Mouse (Mus musculus) hindbrain, embryonic 15.5 days (tissue): ENCODE results near the gene 1700019D03Rik. TPM values are rescaled to one million over a fixed set of nuclear protein-coding genes. Genes with fewer than 3 reads are reported as not detected.

Experiments
- ATAC-seq: fragments of 200-750 bp; cut with Nextera tagmentation; 2 replicates; pipeline ENCODE4 v1.8.0; 2017; ENCODE audit warnings: low read depth, moderate number of reproducible peaks, moderate TSS enrichment; ENCODE audit not compliant: low FRiP score
- H3K27ac ChIP-seq: fragments of 300-500 bp; sonication (generic); replicated peaks from 2 replicates; pipeline ENCODE4 v1.5.1; 2015; ENCODE audit warnings: mild to moderate bottlenecking, inconsistent platforms
- H3K27me3 ChIP-seq: fragments of 300-500 bp; sonication (generic); 2 replicates; pipeline ENCODE4 v1.6.1; 2015; ENCODE audit warnings: control low read depth, inconsistent platforms
- H3K36me3 ChIP-seq: fragments of 300-500 bp; sonication (generic); 2 replicates; pipeline ENCODE4 v1.6.1; 2015; ENCODE audit warnings: control low read depth, inconsistent platforms
- H3K4me1 ChIP-seq: fragments of 300-500 bp; sonication (generic); replicated peaks from 2 replicates; pipeline ENCODE4 v1.6.1; 2015; ENCODE audit warnings: control low read depth, inconsistent platforms
- H3K4me2 ChIP-seq: fragments of 300-500 bp; sonication (generic); 2 replicates; pipeline ENCODE4 v1.6.1; 2015; ENCODE audit warnings: moderate library complexity, mild to moderate bottlenecking, inconsistent platforms
- H3K4me3 ChIP-seq: fragments of 300-500 bp; sonication (generic); 2 replicates; pipeline ENCODE4 v1.5.1; 2015; ENCODE audit warnings: mild to moderate bottlenecking, inconsistent platforms
- H3K9ac ChIP-seq: fragments of 300-500 bp; sonication (generic); 2 replicates; pipeline ENCODE4 v1.6.1; 2015; ENCODE audit warnings: inconsistent platforms
- H3K9me3 ChIP-seq: fragments of 300-500 bp; sonication (generic); 2 replicates; pipeline ENCODE4 v1.6.1; 2016; ENCODE audit warnings: control low read depth, inconsistent platforms
- WGBS: fragments of 180-500 bp; shearing (Covaris S2); methylation state at CpG from one replicate; pipeline ENCODE4 v1.1.7; 2015; 5-methylcytosine and 5-hydroxymethylcytosine counted together
- polyA plus RNA-seq: library from polyadenylated mRNA; unstranded; fragments of >200 nt; fragmentation: Nextera tagmentation; extraction: Ambion mirVana; gene quantifications from 2 replicates; pipeline ENCODE4 v1.2.1, GENCODE M21; 2015

Gene 1700019D03Rik
- polyA plus RNA-seq, 1 experiment from 2014 or later = 4.2 TPM

- Histone ChIP-seq H3K9ac (no peak overlapping the region), H3K4me2 (no peak overlapping the region), H3K9me3 (no peaks in the 10 kb centered on the region), H3K27me3 (no peaks in the 10 kb centered on the region), H3K4me1 (no peaks in the 10 kb centered on the region), H3K36me3 (no peaks in the 10 kb centered on the region), H3K27ac (no peak overlapping the region), H3K4me3 (no peak overlapping the region)
- ATAC-seq = no peak
- WGBS = 60% methylated on average over 5 of the region's 5 CpGs
These were observed 4.4 kb downstream of the 1700019D03Rik start for GRCm38 (mm10) chr1:53015606-53016005.

GRCm38 (mm10) chr1:53014716-53015115 lies 5.3 kb downstream of the 1700019D03Rik start:
- WGBS = 89% methylated on average over 6 of the region's 6 CpGs
- Histone ChIP-seq H3K9me3 (no peaks in the 10 kb centered on the region), H3K27me3 (no peaks in the 10 kb centered on the region), H3K4me3 (no peak overlapping the region), H3K9ac (no peak overlapping the region), H3K27ac (no peak overlapping the region), H3K36me3 (no peaks in the 10 kb centered on the region), H3K4me2 (no peak overlapping the region), H3K4me1 (no peaks in the 10 kb centered on the region)
- no peak for ATAC-seq

- no peaks in the 10 kb centered on the region for H3K36me3 ChIP-seq
- H3K27me3 ChIP-seq = no peaks in the 10 kb centered on the region
- H3K9me3 ChIP-seq = no peaks in the 10 kb centered on the region
- H3K4me2 ChIP-seq = no peak overlapping the region
- H3K4me1 ChIP-seq = no peaks in the 10 kb centered on the region
- ATAC-seq = no peak
- H3K9ac ChIP-seq = no peak overlapping the region
- WGBS = 72% methylated on average over 5 of the region's 5 CpGs
- H3K27ac ChIP-seq = no peak overlapping the region
- H3K4me3 ChIP-seq = no peak overlapping the region
These were observed 33.3 kb downstream of the 1700019D03Rik start for GRCm38 (mm10) chr1:52986692-52987091.

GRCm38 (mm10) chr1:52973198-52973597 lies 46.8 kb downstream of the 1700019D03Rik start:
- WGBS = 82% methylated on average over 5 of the region's 5 CpGs
- H3K9ac ChIP-seq = no peak overlapping the region

GRCm38 (mm10) chr1:52971881-52972503 lies 48.0 kb downstream of the 1700019D03Rik start:
- 61% methylated on average over 2 of the region's 2 CpGs for WGBS
- peak; percentile 87 for ATAC-seq

More at GRCm38 (mm10) chr1:52973198-52973597, 46.8 kb downstream of the 1700019D03Rik start:
- Histone ChIP-seq H3K27ac (no peak overlapping the region), H3K27me3 (no peaks in the 10 kb centered on the region), H3K4me3 (no peak overlapping the region), H3K9me3 (no peaks in the 10 kb centered on the region), H3K4me1 (0 out of 2 replicates have a peak, but pooled peaks cover 3% of the 10 kb centered on the region), H3K36me3 (no peaks in the 10 kb centered on the region), H3K4me2 (no peak overlapping the region)
- no peak for ATAC-seq

GRCm38 (mm10) chr1:52964581-52964980 lies 55.4 kb downstream of the 1700019D03Rik start:
- Histone ChIP-seq H3K4me2 (no peak overlapping the region), H3K4me3 (no peak overlapping the region), H3K4me1 (no peaks in the 10 kb centered on the region), H3K36me3 (no peaks in the 10 kb centered on the region), H3K27ac (no peak overlapping the region), H3K27me3 (no peaks in the 10 kb centered on the region), H3K9ac (no peak overlapping the region), H3K9me3 (no peaks in the 10 kb centered on the region)
- ATAC-seq = no peak
- 75% methylated on average over 8 of the region's 8 CpGs for WGBS

More at GRCm38 (mm10) chr1:52971881-52972503, 48.0 kb downstream of the 1700019D03Rik start:
- H3K9ac ChIP-seq = no peak overlapping the region
- H3K36me3 ChIP-seq = no peaks in the 10 kb centered on the region
- 0 out of 2 replicates have a peak, but pooled peaks cover 3% of the 10 kb centered on the region for H3K4me1 ChIP-seq
- H3K9me3 ChIP-seq = no peaks in the 10 kb centered on the region
- H3K4me2 ChIP-seq = no peak overlapping the region
- no peak overlapping the region for H3K27ac ChIP-seq
- no peaks in the 10 kb centered on the region for H3K27me3 ChIP-seq
- no peak overlapping the region for H3K4me3 ChIP-seq

- ATAC-seq = no peak
- no peaks in the 10 kb centered on the region for H3K36me3 ChIP-seq
- WGBS = 84% methylated on average over 2 of the region's 2 CpGs
These were observed 56.9 kb downstream of the 1700019D03Rik start for GRCm38 (mm10) chr1:52963097-52963496.

GRCm38 (mm10) chr1:52960191-52960590 lies 59.8 kb downstream of the 1700019D03Rik start:
- Histone ChIP-seq H3K27ac (no peak overlapping the region), H3K9me3 (no peaks in the 10 kb centered on the region), H3K4me3 (no peak overlapping the region), H3K4me1 (no peaks in the 10 kb centered on the region), H3K36me3 (no peaks in the 10 kb centered on the region), H3K27me3 (no peaks in the 10 kb centered on the region), H3K4me2 (no peak overlapping the region), H3K9ac (no peak overlapping the region)
- no peak for ATAC-seq
- 82% methylated on average over 6 of the region's 6 CpGs for WGBS

More at GRCm38 (mm10) chr1:52963097-52963496, 56.9 kb downstream of the 1700019D03Rik start:
- Histone ChIP-seq H3K9me3 (no peaks in the 10 kb centered on the region), H3K27ac (no peak overlapping the region), H3K4me1 (no peaks in the 10 kb centered on the region), H3K4me3 (no peak overlapping the region), H3K4me2 (no peak overlapping the region), H3K9ac (no peak overlapping the region), H3K27me3 (no peaks in the 10 kb centered on the region)

- H3K4me2 ChIP-seq = no peak overlapping the region
- 66% methylated on average over 4 of the region's 4 CpGs for WGBS
- no peaks in the 10 kb centered on the region for H3K36me3 ChIP-seq
- H3K4me3 ChIP-seq = no peak overlapping the region
- H3K9me3 ChIP-seq = no peaks in the 10 kb centered on the region
- H3K4me1 ChIP-seq = peaks cover 13% of the 10 kb centered on the region
- H3K27me3 ChIP-seq = no peaks in the 10 kb centered on the region
- H3K27ac ChIP-seq = no peak overlapping the region
- no peak for ATAC-seq
- H3K9ac ChIP-seq = no peak overlapping the region
These were observed 63.2 kb downstream of the 1700019D03Rik start for GRCm38 (mm10) chr1:52956746-52957145.

GRCm38 (mm10) chr1:52955102-52955501 lies 64.9 kb downstream of the 1700019D03Rik start:
- Histone ChIP-seq H3K4me1 (peaks cover 13% of the 10 kb centered on the region), H3K4me3 (no peak overlapping the region), H3K27me3 (no peaks in the 10 kb centered on the region), H3K9ac (no peak overlapping the region), H3K36me3 (no peaks in the 10 kb centered on the region), H3K4me2 (no peak overlapping the region), H3K27ac (no peak overlapping the region), H3K9me3 (no peaks in the 10 kb centered on the region)
- WGBS = 40% methylated on average over 6 of the region's 6 CpGs
- no peak for ATAC-seq

GRCm38 (mm10) chr1:52954456-52954855 lies 65.5 kb downstream of the 1700019D03Rik start:
- Histone ChIP-seq H3K27me3 (no peaks in the 10 kb centered on the region), H3K4me2 (no peak overlapping the region), H3K27ac (no peak overlapping the region), H3K4me1 (peaks cover 13% of the 10 kb centered on the region), H3K9me3 (no peaks in the 10 kb centered on the region), H3K4me3 (no peak overlapping the region), H3K36me3 (no peaks in the 10 kb centered on the region), H3K9ac (no peak overlapping the region)
- 74% methylated on average over 2 of the region's 2 CpGs for WGBS
- no peak for ATAC-seq

- no peak overlapping the region for H3K27ac ChIP-seq
- H3K27me3 ChIP-seq = no peaks in the 10 kb centered on the region
- 0 out of 2 replicates have a peak, but pooled peaks have one; percentile 31 for ATAC-seq
- peak overlapping the region; percentile 99 for H3K4me2 ChIP-seq
- no peak overlapping the region for H3K9ac ChIP-seq
- H3K9me3 ChIP-seq = no peaks in the 10 kb centered on the region
- H3K4me1 ChIP-seq = peaks cover 13% of the 10 kb centered on the region
- WGBS = 4% methylated on average over 4 of the region's 4 CpGs
- H3K36me3 ChIP-seq = no peaks in the 10 kb centered on the region
- peak overlapping the region; percentile 67 for H3K4me3 ChIP-seq
These were observed 66.4 kb downstream of the 1700019D03Rik start for GRCm38 (mm10) chr1:52953548-52953947.
